Mouse (Mus musculus) T-helper 17 cell (primary cell): ENCODE results near the gene Shc2.

Experiments
- in situ Hi-C, 2 experiments: fragments of 300-600 bp; cut with MboI, MseI; formaldehyde crosslinking; loops; 1 replicate in 1 of 2; 2 replicates in 1 of 2; pipeline ENCODE4 v1.15.1; 2025; ENCODE audit warnings: high pct_unique_total_duplicates in 2 of 2

Shc2 gene

DNA sequence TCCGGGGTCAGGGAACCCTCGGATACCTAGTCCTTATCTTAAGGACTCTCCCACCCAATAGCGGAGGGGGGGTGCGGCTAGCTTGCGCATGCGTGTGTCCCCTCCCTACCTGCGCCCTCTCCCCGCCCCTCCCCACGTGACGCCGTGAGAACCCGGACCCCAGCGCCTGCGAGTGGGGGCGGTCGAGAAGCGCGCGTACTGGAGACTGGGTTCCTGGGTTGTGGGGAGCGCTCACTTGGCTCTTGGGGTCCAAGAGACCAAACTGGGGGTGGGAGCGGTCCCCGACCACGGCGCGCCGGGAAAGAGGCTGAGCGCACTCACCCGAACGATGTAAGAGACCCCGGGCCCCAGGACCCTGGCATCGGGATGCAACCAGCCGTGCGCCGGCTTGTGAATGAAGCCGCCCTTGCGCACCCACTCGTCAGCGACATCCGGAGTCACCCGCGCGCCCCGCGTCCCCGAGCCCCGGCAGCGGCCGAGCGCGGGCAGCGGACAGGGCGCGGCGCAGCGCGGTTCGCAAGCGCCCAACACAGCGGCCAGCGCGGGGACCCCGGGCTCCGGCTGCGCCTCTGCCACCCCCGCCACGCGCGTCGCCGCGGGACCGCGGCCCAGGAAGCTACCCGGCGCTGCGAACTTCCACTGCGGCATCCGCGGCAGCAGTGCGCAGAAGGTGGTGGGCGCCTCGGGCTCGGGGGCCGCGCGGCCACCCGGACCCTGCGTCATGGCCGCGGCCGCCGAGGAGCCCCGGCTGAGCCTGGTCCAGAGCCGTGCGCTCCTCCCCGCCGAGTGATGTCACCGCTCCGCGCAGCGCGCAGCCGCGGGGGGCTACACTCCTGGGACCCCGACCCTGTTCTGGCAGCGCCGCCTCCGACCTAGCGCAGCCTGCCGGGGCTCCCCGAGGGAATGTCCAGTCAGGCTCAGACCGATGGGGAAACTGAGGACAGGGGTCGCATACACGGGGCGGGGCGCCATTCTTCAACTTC is at the start of gene Shc2:
TSS of gene Shc2 (minus strand) at position 791 of the 983 bp plus-strand sequence.
- in situ Hi-C loops = no loop called here

DNA sequence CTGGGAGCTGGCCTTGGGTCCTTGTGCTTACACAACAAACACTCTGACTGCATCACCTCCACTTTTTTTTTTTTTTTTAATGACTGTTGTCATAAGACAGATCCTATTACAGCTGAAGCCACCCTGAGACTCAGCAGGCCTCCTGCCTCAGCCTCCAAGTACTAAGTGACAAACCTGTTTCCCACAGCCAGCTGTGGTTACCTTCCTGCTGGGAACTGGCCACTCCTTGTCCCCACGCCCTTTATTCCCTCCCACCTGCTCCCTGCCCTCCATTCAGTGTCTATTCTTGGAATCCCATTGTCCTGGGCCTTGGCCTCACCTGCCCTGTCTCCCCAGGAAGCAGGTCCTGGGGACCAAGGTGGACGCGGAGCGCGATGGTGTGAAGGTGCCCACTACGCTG is 49.8 kb upstream of the Shc2 start:
- in situ Hi-C loops = loop anchor here in 1 of 2 experiments (5.0 kb wide), 1 partner anchor 360 kb away; the partner anchor contains the start of gene Gpx4

DNA sequence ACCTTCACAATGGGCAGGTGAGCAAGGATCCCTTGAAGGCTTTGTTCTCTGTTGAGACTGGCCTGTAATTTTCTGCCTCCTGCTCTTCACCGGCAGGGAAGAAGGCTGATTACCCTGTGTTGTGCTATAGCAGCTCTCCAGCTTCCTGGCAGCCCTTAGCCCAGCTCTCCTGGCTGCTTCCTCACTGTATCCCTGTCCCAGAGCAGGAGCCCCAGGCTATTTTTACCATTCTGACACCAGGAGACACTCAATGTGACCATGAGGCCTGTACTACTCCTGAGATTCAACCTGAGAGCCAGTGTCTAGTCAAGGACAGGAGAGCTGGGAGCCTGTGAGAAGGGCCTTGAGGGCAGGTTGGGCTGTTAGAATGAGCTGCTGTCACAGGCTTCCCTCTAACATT is 49.0 kb upstream of the Shc2 start:
- in situ Hi-C loops = loop anchor here in 1 of 2 experiments (5.0 kb wide), 1 partner anchor 361 kb away; the partner anchor contains the start of gene Gpx4

DNA sequence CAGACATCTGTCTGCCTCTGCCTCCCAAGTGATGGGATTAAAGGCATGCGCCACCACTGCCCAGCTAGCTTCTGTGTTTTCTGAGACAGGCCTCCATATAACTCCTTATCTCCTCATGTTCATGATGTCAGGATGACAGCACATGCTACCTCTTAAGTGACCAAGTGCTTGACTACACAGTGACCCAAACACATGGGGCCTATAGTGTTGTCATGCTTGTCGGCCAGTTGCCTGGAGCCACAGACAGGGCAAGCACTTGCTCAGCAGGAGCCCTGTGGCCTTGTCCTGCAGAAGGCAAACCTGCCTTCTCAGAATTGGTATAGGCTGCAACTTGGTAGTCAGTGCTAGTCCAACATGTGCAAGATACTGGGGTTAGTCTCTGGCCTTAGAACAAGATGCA is 48.5 kb upstream of the Shc2 start:
- in situ Hi-C loops = loop anchor here in 1 of 2 experiments (5.0 kb wide), 1 partner anchor 361 kb away; the partner anchor contains the start of gene Gpx4

DNA sequence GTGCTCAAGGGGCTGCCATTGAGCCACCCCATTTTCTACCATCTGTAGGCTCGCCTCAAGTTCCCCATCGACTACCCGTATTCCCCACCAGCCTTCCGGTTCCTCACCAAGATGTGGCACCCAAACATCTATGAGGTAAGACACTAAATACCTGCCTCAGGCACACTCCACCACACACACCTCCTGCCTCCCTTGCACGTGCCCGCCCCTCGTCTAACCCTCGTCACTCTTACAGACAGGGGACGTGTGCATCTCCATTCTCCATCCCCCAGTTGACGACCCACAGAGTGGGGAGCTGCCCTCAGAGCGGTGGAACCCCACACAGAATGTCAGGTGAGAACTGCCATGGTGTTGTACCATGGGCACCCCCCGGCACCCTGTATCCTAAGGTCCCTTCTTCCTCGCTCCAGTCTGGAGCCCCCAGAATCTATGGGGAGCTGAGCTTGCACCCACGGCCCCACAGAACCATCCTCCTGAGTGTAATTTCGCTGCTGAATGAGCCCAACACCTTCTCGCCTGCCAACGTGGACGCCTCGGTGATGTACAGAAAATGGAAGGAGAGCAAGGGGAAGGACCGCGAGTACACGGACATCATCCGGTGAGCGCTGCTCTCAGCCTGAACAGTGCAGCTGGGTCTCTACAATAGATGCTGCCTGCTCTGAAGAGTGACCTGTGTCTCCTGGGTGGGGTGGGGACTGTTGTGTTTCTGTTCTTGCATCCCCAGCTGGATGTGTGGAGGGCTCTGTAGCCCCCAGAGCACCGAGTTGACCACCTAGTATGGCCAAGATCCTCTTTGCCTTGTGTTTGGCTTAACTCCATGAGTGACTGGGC is 47.3 kb upstream of the Shc2 start:
- in situ Hi-C loops = loop anchor here in 1 of 2 experiments (5.0 kb wide), 1 partner anchor 362 kb away; the partner anchor contains the start of gene Gpx4

DNA sequence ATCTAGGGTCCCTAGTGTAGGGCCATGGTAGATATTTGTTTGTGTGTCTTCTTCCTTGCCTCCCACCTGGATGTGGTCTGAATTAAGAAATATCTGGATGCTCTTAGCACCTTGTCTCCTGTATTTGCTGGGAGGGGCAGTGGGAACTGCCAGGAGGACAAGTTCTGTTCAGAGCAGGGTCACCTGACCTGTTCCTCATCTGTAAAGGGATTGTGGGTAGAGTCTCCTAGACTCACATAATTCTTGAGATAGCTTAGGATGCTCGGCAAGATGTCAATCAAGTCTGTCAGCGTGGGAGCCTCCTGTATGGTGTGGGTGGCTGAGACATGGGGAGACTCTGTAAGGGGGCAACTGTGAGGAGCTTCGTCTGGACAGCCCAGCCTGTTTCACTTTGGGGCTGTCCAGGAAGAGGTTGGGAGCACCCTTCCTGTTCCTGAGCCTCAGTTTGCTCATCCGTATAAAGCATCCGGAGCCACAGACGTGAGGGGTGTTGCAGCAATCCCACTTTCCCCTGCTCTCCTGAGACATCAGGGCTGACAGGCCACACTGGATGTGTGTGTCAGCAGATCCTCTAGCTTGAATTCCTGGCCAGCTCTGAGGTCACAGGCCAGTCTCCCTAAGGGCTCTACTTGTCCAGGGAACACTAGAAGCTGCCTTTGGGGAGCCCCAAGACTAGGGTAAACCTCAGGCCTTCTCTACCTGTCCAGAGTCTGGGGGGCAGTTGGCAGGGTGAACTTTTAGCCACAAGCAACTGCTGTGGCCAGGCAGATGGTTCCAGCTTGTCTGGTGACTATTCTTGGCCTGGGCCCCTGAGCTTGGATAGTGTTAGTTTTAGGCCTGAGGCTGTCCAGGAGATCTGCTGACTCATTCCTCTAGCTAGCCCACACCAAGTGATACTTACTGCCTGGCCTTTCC is 46.3 kb upstream of the Shc2 start:
- in situ Hi-C loops = no loop called here

DNA sequence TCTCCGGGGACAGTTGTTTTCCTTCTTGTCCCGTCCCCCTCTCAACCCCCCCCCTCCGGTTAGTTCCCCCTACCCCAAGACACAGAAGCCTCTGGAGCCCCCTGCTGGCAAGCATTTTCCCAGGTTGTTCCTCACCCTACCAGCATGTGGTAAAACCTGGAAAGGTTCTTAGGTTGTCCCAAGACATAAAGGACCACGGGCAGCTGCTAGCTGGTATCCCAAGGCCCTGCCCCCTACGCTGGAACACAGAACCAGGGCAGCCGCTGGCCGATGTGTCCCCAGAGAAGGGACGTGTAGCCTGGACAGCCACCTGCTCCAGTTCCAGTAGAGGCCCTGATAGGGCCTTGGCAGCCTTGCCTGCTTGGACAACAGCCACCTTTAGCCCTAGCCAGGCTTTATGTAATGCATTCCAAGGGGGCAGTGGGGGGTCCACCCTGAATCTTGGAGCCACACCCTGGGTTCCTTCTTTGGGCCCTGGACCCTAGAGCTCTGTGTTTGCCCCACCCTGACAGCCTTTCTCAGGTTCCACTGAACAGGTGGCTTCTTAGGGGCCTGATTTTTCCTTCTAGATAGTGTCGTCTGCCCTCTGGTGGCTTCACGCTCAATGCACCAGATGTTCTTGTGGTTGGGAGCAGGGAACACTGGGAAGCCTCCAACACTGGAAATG is 45.3 kb upstream of the Shc2 start:
- in situ Hi-C loops = no loop called here

DNA sequence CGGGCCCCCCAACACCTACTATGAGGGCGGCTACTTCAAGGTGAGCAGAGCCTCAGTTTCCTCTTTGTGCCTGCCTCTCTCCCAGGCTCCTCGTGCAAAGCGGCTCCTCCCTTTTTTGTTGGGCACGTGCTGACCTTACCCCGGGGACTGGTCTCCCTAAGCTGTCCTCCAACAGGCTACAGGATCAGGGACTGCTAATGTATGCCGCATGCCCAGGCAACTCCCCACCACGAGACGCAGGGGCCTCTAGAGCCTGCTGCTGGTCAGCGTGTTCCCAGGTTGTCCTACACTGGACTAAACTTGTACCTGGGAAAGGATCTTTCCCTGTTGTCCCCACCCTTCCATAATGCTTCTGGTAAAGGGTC is 44.8 kb upstream of the Shc2 start:
- in situ Hi-C loops = no loop called here

DNA sequence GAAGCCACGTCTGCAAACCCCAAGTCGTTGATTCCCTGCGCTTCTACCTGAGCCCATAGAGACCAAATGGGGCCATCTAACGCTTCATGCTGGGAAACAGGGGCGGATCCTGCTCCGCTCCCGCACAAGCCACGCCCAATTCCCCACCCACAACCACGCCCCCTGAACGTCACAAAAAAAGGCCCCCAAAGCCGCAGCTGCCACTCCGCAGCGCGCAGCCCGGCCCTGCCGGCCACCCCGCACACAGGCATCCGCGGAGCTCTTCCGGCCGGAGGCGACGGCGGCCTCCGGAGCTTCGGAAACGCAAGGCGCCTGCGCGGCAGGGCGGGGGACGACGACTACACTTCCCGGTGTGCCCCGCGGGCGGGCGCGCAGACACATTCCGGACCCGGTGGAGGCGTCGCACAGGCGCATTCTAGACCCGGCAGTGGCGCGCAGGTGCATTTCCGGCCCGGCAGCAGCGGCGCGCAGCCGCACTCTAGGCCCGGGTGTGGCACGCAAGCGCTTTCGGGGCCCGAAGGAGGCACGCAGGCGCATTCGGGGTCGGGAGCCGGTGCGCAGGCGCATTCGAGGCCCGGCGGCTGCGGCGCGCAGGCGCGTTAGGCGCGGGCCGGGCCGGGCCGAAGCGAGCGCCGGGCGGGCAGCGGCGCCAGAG is 44.0 kb upstream of the Shc2 start, which contains the start of gene Cdc34:
TSS of gene Cdc34 (plus strand) at position 605 of the 655 bp plus-strand sequence.
- in situ Hi-C loops = no loop called here

DNA sequence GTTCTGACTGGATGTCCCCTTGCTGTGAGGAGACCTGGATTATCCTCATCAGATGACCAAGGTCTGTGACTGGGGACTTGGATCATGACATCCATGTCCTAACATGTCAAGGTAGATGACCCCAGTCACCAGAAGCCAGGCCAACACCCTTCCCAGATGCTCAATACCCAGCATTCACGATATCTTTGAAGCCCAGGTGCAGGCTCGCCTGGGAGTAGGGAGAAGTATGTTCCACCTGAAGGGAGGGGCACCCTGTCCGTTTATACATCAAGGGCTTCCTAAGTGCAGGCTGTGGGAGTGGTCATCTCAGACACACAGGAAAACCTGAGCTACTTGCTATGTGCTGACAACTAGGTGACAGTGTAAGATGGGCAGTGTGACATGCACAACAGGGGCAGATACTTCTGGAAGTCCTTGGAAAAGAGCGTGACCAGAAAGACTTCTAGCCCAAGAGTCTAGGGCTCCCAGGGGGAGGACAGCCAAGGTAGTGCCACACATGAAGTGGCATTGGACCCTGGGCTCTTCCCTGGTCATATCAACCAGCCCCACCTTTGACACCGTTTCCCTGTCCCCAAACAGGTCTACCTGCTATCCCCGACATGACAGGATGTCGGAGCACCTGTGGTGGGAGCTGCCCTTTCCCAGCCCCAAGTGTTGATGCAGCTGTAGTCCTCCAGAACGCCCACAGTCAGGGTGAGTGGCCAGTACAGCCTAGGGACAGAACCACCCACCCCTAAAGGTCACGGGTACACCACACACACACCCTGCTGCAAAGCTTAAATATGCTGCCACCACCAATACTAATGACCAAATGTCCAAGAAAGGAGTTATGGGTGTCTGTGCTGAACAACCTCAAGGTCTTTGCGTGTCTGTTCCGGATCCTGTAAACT is 43.1 kb upstream of the Shc2 start:
- in situ Hi-C loops = no loop called here

DNA sequence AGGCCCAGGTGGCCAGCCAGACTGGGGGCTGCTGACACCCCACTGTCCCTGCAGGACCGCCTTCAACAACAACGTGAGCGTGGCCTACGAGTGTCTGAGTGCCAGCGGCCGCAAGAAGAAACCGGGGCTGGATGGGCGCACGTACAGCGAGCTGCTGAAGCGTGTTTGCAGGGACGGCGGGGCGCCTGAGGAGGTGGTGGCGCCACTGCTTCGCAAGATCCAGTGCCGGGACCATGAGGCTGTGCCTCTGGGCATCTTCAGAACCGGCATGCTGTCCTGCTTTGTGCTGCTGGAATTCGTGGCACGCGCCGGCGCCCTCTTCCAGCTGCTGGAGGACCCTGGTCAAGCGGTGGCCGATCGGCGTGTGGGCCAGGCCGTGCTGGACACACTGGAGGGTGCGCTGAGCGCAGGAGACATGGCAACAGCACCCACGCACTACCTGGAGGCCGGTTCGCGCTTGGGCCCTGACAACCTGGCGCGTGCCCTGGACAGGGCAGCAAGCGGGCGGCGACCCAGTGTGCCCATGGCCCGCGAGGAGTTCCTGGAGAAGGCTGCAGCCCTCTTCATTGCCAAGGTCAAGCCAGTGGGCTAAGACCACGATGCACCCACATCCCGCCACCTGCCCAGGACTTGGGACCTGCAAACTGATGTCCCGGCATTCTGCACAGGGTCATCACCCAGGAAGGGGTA is 37.8 kb upstream of the Shc2 start:
- in situ Hi-C loops = loop anchor here (10.0 kb wide), 2 partner anchors 1101 to 1211 kb away; partner anchors contain the start of genes Ilvbl (in 1 of the 2) and Pdxk (in 1 of the 2)

DNA sequence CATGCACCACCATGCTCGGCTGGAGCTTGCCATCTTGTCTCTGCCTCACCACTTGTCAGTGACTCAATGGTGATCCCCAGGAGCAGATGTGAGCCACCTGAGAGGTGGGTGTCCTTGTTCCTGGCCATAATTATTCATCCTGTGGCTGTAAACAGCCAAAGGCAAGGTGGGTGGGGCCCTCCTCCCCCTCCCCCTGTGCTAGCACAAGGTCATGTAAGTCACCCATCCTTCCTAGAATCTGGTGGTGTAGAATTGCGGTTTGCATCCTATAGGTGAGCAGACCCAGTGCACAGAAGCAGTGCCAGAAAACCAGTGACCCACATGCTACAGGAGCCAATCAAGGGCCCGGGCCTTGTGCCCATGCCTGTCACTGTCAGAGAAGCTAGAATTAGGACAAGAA is 35.3 kb upstream of the Shc2 start:
- in situ Hi-C loops = loop anchor here (10.0 kb wide), 2 partner anchors 1098 to 1208 kb away; partner anchors contain the start of genes Ilvbl (in 1 of the 2) and Pdxk (in 1 of the 2)

DNA sequence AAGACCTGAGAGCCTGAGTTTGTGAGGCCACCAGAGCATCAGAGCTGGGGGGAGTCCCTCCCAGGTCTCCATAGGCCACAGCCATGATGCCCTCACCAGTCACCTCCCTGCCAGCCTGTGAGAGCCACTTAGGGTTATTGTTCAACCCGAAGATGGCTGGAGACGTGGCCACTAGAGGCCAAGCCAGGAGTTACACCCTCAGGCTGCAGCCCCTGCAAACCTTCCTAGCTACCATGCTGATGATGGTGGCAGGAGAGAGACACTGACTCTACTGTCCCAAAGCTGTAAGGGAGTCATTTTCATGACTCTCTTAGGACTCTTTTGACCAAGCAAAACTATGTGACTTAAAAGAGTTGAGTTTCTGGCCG is 34.4 kb upstream of the Shc2 start:
- in situ Hi-C loops = loop anchor here (10.0 kb wide), 2 partner anchors 1097 to 1207 kb away; partner anchors contain the start of genes Ilvbl (in 1 of the 2) and Pdxk (in 1 of the 2)

DNA sequence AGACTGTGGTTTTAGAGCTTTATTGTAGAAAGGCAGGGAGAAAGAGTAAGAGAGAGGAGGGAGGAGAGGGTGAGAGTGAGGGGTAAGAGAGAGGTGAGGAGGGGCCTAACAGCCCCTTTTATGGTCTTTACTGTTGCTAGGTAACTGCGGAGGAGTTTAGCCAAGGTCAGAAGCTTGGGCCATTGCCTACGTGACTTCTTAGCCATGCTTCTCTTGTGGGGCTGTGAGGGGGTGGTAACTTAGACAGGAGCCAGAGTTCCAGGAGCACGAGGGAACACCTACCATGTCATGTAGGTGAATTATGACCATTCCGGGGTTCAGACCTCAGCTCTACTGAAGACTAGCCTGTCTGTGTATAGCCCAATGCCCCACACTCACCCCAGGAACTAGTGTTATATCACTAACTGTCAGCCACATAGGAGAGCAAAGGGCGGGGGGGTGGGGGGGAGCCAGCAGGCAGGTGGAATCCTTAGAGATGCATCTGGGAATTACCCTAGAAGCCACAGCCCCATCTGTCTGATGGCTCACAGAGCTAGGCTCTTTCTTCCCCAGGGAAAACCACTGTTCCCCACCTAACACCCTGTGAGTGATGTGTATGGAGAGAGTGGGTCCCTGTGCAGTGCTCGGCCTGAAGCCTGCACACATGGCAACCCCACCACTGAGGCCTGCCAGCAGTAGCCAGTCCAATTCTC is 33.8 kb upstream of the Shc2 start:
- in situ Hi-C loops = loop anchor here (10.0 kb wide), 2 partner anchors 1097 to 1207 kb away; partner anchors contain the start of genes Ilvbl (in 1 of the 2) and Pdxk (in 1 of the 2)

DNA sequence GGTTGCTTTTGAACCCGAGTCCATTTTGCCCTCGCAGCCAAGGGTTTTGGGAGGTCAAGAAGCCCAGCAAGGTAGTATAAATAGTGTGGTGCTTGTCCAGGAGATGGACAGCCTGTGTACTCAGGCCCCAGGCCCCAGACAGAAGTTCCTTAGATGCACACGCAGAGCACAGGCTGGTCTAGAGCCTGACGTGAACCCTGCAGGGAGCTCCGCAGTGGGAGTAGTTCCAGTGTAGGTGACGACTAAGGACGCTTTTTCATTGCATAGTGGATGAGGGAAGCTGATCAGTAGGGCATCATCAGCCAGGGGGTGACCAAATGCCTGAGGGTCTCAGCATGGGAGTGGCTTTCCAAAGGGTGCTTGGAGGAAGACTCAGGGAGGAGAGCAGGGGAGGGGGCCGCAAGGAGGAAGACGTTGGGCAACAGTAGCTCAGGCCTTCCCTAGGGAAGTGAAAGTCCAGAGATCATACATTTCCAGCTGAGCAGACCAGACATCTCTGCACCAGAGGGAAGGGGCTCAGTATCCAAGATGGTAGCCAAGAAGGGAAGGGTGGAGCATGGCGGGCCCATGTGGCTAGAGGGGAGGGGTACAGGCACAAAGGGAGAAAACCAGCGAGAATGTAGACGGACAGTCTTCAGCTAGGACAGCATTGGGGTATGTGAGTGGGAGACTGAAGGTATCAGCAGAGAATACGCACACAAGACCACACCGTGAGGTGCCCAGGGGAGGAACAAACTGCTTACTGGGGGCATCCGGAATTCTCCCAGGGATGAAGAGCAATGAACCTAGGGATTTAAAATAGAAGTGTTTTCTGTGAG is 32.6 kb upstream of the Shc2 start:
- in situ Hi-C loops = loop anchor here (10.0 kb wide), 2 partner anchors 1095 to 1205 kb away; partner anchors contain the start of genes Ilvbl (in 1 of the 2) and Pdxk (in 1 of the 2)

DNA sequence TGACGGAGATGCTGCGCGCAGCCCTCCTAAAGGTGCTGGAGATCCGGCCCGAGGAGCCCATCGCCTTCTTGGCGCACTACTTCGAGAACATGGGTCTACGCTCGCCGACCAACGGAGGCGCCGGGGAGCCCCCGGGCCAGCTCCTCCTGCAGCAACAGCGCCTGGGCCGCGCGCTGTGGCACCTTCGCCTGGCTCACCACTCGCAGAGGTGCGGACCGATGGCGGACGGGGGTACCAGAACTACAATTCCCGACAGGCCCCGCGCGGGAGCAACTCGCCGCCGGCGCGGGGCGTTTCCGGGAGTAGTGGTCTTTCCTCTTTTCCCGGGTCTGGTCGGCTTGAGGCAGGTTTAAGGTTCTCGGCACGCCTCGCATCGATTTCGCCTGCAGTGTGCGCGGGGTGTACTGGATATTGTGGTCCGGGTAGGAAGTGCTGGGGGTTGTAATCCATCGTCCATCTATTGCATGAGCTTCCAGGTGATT is 31.9 kb upstream of the Shc2 start:
- in situ Hi-C loops = loop anchor here (10.0 kb wide), 2 partner anchors 1095 to 1205 kb away; partner anchors contain the start of genes Ilvbl (in 1 of the 2) and Pdxk (in 1 of the 2)
